Mouse (Mus musculus) megakaryocyte progenitor cell, adult 5-6 weeks (primary cell): ENCODE data around the gene 5031439G07Rik. TPM values are rescaled to one million over a fixed set of nuclear protein-coding genes. Genes with fewer than 3 reads are reported as not detected.
A peak's percentile ranks its signal among the peaks of the same experiment; 100 is the strongest.
"Not testable (repeated sequence)": the region's sequence is repeated elsewhere in the genome, so short reads cannot be mapped to it uniquely, and the experiment has no call there.

Experiments
- ATAC-seq: replicated peaks from 2 replicates; pipeline ENCODE4 v1.8.0; 2016; ENCODE audit warnings: mild to moderate bottlenecking, moderate TSS enrichment, inconsistent platforms; ENCODE audit not compliant: poor library complexity
- total RNA-seq, 2 experiments: library from RNA; stranded (forward) in 1 of 2; stranded (reverse) in 1 of 2; fragments of 157-497, 149-512 nt in 1 of 2; fragments of 200-1000 nt in 1 of 2; gene quantifications; 2 replicates each; pipeline versions ENCODE4 v1.2.3 to v1.2.4; 2015 to 2017

5031439G07Rik gene
- total RNA-seq (2015) (8.0 and 10.0 TPM in 2 replicates), total RNA-seq (2017) (11.7 and 17.7 TPM in 2 replicates)

DNA sequence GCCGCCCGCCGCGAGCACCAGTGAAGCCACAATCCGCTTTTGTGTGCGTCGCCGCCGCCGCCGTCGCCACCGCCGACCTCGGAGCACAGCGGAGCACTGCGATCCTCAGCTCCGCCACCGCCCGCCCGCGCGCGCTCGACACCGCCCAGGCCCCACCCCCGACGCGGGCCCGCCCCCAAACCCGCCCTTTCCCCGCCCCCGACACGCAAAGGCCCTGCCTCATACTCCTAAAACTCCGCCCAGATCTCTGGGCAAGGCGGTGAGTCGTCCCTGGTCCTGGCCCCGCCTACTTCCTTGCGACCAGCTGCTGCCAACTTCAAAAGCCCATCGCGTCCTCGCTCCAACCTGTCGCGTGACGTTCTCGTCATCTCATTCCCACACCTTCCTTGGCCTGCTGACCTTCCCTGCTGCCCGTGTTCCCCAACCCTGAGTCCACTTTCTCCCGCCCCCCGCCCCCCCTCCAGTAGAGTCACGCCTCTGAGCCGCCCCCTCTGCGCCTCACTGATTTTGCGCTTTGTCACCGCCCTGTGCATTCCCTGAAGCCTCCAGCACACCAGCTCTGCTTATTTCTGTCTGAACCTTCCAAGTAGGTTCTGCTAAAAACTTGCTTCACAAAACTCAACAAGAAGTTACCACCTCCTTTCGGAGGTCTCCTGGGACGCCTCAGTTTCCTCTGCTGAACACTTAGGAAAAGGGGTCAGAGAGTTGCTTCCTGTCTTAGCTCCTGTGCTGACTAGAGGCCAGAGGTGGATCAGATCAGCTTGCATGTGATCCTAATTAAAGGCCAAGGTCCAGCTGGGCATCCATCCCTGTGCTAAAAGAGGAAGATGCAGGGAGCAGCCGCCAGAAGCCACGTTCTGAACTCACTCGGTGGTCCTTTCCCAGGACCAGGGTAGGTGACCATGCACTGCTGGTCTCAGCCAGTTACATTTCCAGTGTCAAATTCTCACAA, at the start of gene 5031439G07Rik:
Gene 5031439G07Rik, minus strand, starts transcription at position 678 of the 952 bp plus-strand sequence.
- ATAC-seq = peak; percentile 89

DNA sequence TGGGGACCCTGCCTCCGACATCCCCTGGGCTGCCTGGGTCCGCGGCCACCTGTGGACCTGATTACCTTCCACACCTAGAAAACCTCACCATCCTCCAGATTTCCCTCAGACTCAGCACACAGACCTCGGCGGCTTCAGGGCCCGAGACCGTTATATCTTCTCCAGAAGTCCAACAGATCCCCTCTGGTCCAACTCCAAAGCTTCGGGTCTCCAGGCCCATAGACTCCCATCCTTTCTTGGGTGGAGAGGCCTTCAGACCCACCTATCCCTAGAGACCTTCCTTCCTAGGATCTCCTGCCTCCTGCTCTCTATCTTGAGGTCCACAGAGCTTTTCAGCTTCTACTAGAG, 49.0 kb upstream of the 5031439G07Rik start:
- no peak for ATAC-seq

DNA sequence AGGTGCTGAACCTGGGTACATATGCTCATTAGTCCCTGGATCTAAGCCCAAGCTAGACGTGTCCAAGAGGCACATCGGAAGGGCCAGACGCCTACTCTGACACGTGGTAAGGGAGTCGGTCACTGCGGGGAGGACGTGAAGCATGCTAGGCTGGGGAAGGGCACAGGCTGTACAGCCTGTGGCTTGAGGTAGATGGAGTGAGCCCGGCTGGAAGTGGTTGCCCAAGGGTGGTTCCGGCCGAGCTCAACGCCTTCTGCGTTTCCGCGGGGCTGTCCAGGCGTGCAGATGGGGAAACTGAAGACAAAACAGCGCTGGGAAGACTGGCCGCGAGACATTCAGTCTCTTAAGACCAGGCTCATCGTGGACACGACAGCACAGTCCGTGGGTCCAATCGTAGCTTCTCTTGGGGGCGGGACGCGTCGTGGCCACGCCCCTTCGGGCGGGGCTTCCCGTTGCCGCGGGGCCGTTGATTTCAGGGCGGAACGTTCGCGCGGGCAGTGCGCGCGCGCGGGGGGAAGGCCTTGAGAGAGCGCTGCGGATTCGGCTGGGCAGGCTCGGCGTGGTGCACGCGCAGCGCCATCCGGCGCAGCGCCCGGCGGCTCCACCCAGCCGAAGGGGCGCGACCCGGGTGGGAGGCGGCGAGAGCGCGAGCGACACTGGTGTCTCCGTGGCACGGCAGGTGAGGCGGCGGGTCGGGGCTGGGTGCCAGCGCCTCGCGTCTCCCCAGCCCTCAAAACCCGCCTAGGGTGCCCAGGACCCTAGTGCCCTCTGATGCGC, 48.4 kb upstream of the 5031439G07Rik start:
- ATAC-seq = peak; percentile 94

DNA sequence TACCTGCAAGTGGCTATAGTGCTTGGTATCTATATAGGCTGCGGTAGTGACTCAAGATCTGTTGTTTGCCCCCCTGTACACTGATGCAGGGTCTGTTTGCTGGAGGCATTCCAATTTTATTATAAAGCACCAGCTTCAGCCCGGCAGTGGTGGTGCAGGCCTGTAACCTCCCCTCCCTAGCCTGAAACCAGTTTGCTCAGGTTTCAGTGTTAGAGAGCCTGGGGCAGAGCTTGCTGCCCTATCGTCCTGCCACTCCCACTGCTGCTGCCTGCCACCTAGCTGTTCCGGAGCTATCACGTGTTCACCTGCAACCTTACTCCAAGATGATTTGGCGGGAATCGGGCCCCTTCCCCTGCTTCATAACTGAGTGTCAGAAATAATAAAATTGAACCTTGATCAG, 45.6 kb upstream of the 5031439G07Rik start:
- ATAC-seq = not testable (repeated sequence)

DNA sequence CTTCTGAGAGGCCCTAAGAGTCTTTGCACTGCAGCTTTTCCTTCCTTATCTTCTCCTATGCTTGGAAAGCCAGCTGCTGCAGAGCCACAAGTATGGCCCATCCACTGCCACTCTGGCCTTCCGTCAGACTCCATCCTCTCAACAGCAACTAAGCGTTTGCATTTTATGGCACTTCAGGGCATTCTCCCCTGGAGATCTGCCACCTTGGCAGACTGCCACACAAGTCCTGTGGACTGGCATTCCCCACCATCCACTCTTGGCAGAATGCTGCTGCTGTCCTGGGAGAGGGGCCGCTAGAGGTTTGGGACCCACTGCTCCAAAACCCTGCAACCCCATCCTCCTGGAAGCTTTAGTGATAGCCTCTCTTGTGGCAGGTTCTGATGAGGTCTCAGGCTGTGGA, 43.5 kb upstream of the 5031439G07Rik start:
- ATAC-seq = no peak

DNA sequence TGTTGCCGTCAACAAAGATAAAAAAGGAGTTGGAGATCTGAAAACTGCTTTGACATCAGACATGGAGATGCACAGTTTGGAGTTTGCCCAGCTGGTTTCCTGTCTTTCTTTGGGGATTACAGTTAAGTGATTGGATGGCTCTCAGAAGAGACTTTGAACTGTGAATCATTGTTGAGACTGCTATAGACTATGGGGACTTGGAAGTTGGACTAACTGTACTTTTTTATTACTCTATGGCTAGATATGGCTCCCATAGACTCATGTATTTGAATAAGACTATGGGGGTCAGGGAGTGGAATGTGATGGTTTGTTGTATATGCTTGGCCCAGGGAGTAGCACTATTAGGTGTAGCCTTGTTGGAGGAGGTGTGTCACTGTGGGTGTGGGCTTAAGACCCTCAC, 42.3 kb upstream of the 5031439G07Rik start:
- not testable (repeated sequence) for ATAC-seq

DNA sequence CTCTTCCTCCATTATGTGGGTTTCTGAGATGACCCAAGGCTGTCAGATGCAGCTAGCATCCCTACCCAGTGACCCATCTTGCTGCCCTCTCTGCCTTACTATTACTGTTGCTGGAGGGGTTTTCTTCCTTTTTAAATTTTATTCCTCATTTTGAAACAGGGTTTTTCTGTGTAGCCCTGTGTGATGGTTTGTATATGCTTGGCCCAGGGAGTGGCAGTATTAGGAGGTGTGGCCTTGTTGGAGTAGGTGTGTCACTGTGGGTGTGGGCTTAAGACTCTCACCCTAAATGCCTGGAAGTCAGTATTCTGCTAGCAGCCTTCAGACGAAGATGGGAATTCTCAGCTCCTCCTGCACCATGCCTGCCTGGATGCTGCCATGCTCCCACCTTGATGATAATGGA, 40.3 kb upstream of the 5031439G07Rik start, which contains the start of gene Fam118a:
Gene Fam118a, plus strand, starts transcription at position 301 of the 400 bp plus-strand sequence.
- ATAC-seq = not testable (repeated sequence)

DNA sequence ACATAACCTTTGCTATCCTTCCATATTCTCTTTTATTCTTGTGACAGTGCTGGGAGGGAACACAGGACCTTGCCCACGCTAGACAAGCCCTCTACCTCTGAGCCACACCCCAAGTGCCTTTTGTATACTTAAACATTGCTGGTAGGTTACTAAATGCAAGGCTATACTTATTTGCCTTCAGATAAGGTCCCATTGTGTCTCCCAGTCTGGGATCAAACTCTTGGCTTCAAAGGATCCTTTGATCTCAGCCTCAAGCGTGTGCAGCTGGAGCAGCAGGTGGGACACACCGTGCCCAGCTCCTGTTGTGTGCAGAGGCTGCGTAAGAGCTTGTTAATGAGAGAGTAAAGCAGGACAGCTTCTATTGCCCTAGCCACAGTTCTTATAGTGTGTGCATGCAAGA, 39.4 kb upstream of the 5031439G07Rik start:
- ATAC-seq = no peak

DNA sequence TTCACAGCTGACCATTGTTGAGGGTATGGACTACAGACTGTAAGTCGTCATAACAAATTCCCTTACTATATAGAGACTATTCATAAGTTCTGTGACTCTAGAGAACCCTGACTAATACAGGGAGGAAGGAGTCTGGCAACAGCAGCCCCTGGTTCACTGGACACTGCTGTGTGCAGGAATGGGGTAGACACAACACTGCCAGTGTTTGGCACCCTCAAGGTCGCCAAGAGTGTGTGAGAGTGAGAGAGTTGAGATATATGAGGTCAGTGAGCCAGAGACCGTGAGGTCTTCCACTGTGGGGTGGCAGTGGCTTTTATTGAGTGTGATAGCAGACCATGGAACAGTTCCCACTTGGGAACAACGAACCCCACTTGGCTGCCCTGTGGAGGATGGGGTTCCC, 37.8 kb upstream of the 5031439G07Rik start:
- no peak for ATAC-seq

DNA sequence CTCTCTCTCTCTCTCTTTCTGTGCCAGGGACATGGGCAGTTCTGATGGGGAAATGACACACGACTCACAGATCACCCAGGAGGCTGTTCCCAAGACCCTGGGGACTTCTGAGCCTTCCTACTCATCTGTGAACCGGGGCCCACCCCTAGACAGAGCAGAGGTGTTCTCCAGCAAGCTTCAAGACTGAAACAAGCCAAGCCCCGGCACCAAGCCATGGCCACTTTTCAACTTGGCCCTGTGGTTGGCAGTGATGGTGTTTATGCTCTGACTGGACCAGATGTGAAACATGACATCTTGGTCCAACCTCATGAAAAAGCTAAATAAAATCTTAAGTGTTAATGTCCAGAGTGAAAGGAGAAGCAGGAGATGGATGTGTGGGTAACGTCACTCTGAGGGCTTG, 33.9 kb upstream of the 5031439G07Rik start:
- ATAC-seq = no peak

DNA sequence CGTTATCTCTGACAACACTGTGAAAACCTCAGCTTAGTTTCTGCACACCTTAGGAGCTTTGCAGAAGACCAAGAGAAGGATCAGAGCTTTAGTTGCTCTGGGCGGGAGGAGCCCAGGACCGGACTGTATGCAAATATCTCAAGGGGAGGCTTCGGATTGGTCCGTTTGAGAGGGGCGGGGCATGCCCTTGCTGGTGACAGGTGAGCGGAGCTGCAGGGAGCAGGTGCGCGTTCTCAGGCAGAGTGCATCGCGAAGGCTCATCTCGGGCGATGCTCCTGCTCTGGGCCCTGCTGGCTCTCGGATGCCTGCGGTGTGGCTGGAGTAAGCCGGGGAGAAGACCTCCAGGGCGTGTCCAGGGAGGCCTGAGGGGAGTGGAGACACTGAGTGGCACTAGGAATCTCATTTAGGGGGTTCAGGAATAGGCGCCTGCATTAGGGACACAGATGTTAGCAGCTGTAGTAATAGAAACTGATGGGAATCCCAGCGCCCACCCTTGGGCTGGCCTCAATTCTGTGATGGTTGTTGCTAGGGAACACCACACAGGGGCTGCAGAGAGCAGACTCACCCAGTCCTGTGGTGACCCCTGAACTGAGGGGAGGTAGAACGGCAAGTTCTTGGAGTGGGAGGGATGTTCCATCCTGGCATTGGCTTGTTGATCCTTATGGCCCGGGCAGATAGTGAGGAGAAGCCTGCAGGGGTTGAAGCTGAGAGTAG, 28.8 kb upstream of the 5031439G07Rik start, which contains the start of gene Upk3a:
Gene Upk3a, plus strand, starts transcription at position 191 of the 714 bp plus-strand sequence.
- ATAC-seq = peak; percentile 31; the same call in 1 of the 2 replicates

DNA sequence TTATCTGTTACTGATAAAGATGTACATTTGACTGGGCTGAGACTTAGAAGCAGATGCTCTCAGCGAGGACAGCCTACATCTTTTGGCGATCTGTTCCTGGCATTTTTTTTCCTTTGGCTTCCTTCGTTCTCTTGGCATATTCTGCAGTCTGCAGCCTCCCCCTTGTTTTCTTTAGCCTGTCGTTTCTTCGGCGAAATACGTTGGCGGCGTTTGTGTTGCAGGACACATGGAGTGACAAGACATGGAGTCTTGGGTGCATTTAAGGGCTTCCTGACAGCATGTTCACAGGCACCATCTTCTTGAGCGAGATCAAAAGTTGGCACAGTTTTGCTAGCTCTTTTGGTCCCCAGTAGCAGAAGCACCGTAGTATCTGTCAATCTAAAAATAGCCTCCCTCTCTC, 27.4 kb upstream of the 5031439G07Rik start:
- no peak for ATAC-seq

DNA sequence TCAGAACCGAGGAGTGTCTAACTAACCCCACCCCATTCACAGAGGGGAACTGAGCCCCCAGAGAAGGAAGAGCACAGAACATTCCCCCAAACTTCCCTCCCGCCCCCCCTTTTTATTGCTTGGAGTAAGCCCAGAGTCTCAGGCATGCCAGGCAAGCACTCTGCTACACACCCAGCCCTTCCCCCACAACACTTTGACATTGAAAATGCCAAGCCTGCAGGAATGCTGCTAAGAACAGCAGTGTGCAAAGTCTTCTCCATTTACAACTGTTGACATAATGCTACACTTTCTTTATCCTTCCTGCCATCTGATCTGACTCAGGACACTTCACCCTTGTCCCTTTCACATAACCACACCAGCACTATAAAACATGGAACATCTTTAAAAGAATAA, 24.3 kb upstream of the 5031439G07Rik start:
- no peak for ATAC-seq

DNA sequence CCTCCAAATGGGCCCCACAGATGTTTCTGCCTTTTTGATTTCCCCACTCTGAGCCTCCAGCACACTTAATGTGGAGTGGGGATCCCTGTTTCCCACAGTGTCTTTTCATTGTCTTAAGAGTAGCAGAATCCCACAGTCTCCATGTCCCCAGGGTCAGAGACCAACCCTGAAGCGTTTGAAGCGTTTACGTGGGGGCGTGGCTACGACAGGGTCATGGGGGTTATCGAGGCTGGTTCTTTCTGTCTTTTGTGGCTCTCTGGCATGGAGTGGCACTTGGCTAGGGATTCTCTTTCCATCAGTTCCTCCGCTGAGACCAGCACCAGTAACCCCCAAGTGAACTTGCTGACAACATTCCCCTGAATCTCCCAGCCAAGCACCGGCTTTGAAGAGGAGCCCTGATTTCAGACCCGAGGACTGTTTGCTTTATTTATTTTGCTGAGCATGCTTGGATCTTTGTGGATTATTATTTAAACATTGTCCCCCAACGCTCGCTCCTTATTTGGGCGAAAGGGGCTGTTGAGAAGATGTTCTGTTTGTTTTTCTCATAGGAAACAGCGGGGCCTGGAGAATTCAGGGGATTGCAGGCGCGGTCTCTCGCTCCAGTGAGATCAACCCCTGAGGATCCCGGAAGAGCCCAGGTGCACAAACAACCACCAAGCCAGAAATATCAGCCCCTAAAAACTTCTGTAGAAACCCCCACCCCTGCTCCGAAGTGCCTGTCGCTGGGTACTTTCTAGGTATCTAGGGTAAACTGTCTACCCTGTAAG, 23.7 kb upstream of the 5031439G07Rik start:
- ATAC-seq = no peak

DNA sequence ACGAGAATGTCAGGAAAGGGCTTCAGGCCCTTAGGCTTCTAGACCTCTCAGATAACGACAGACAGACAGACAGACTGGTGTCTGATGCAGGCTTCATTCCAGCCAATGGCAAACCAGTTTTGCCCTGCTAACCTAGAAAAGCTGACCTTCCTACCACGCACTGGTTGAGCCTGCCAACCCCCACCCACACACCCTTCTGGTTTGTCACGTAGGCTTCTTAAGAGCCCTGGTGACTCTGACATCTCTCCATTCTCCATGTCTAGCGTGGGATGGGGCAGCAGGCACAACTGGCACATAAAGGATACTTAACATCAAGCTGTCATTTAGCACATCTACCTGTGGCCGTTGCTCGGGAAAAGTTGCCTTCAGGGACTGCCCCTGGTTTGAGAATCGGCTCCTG, 21.3 kb upstream of the 5031439G07Rik start:
- no peak for ATAC-seq

DNA sequence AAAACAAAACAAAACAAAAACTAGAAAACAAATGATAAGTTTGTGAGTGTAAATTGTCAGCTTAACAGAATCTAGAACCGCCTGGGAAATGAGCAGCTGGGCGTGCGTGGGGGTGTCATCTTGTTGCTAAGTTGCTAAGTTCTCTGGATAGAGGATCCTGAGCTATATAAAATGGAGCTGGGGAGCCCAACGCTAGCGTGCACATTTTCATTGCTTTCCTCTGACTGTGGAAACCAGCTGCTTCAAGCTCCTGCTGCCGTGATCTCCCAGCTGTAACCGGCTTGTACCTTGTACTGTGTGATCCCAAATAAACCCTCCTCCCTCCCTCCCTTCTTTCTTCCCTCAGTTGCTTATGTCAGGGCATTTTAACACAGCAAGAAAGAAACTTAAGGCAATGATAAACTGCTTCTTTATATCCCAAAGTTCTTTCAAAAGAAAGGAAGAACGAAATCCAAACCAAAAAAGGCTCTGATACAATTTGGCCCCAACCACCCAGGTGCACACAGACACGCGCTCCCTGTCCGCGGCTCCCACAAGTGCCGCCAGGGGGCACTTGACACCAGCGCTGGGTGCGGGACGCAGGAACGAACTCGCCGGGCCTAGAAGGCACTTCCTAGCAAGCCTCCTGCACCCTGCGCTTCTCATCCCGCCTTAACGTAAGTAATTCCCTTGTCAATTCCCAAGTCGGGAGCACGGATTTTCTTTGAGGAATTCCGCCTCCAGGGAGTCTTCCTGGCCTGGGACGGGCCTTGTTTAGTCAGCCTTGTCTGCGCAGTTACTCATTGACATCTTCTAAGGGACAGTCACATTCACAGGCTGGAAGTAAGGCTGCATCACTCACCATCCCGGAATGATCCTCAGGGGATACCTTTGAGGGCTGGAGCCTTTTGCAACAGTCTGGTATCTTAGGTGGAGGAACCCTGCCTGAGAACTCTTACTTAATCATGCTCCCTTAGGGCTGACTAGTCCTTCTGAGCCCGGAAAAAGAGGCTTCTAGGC, 12.9 kb upstream of the 5031439G07Rik start:
- ATAC-seq = peak; percentile 98

DNA sequence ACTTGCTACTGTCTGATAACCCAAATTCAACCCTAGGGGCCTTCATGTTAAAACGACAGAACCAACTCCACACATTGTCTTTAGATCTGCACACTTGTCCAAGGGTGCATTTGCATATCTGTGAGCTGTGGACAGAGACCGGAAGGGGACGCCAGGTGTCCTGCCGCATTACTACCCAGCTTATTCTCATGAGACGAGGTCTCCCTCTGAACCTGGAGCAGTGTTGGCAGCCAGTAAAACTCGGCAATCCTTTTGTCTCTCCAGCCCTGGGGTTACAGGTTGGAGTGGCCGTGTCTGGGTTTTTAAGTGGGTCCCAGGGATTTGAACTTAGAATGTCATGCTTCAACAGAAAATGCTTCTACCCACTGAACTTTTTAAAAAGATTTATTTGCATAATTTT, 11.6 kb upstream of the 5031439G07Rik start:
- no peak for ATAC-seq

DNA sequence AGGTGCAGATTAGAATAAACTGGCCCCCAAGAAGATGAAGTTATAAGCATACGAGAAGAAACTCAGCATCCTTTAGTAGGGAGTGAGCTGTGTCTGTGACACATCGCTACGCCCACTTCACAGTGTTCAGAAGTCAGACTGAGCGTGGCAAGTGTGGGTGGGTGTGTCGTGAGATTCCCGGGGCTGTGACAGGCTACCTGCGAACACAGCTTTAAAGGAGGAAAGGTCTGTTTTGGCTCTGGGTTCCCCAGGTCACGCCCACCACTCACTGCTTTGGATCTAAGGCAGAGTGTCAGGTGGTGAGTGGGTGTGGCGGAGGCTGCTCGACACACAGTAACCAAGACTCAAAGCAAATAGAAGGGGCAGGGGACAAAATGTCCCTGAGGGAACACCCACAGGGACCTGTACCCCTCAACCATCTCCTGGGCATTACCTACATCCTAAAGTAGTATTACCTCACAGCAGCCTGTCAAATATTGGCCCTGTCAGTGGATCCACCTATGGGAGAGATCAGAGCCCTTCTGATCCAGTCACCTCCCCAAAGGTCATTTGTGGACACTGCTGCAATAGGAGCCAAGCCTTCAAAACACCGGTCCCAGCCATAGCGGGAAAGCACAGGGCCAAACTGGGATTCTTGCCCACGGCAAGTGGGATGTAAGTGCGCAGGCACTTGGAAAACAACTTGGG, 9.6 kb upstream of the 5031439G07Rik start:
- no peak for ATAC-seq
